Mouse (Mus musculus) neural tube, embryonic 15.5 days (tissue): ENCODE results near the gene Csrp2. TPM values are rescaled to one million over a fixed set of nuclear protein-coding genes. Genes with fewer than 3 reads are reported as not detected.

Experiments used
- ATAC-seq: fragments of 200-750 bp; cut with Nextera tagmentation; 2 replicates; pipeline ENCODE4 v1.8.0; 2017; ENCODE audit warnings: mild to moderate bottlenecking, moderate TSS enrichment, moderate library complexity; ENCODE audit not compliant: low FRiP score
- H3K27ac ChIP-seq: fragments of 300-500 bp; sonication (generic); replicated peaks from 2 replicates; pipeline ENCODE4 v1.5.1; 2015; ENCODE audit warnings: mild to moderate bottlenecking, inconsistent platforms
- H3K27me3 ChIP-seq: fragments of 300-500 bp; sonication (generic); replicated peaks from 2 replicates; pipeline ENCODE4 v1.6.1; 2015; ENCODE audit warnings: inconsistent platforms
- H3K36me3 ChIP-seq: fragments of 300-500 bp; sonication (generic); 2 replicates; pipeline ENCODE4 v1.6.1; 2015; ENCODE audit warnings: inconsistent platforms
- H3K4me1 ChIP-seq: fragments of 300-500 bp; sonication (generic); 2 replicates; pipeline ENCODE4 v1.6.1; 2015; ENCODE audit warnings: inconsistent platforms
- H3K4me2 ChIP-seq: fragments of 300-500 bp; sonication (generic); 2 replicates; pipeline ENCODE4 v1.6.1; 2015; ENCODE audit warnings: inconsistent platforms, mild to moderate bottlenecking, moderate library complexity
- H3K4me3 ChIP-seq: fragments of 300-500 bp; sonication (generic); replicated peaks from 2 replicates; pipeline ENCODE4 v1.5.1; 2015; ENCODE audit warnings: mild to moderate bottlenecking, inconsistent platforms
- H3K9ac ChIP-seq: fragments of 300-500 bp; sonication (generic); replicated peaks from 2 replicates; pipeline ENCODE4 v1.6.1; 2015; ENCODE audit warnings: mild to moderate bottlenecking, inconsistent platforms
- H3K9me3 ChIP-seq: fragments of 300-500 bp; sonication (generic); replicated peaks from 2 replicates; pipeline ENCODE4 v1.6.1; 2016; ENCODE audit warnings: inconsistent platforms
- WGBS: fragments of 180-500 bp; shearing (Covaris S2); methylation state at CpG from one replicate; pipeline ENCODE4 v1.1.7; 2015; ENCODE audit warnings: mixed read lengths; 5-methylcytosine and 5-hydroxymethylcytosine counted together
- polyA plus RNA-seq: library from polyadenylated mRNA; unstranded; fragments of >200 nt; fragmentation: Nextera tagmentation; extraction: Ambion mirVana; gene quantifications from 2 replicates; pipeline ENCODE4 v1.2.1, GENCODE M21; 2015

The Csrp2 gene
- polyA plus RNA-seq: 146 and 165 TPM in 2 replicates

GRCm38 (mm10) chr10:110919531-110920343 lies at the start of gene Csrp2:
Csrp2 (plus strand) TSS chr10:110919789.
- Histone ChIP-seq H3K4me1 (peaks cover 34% of the 10 kb centered on the region), H3K27me3 (no peaks in the 10 kb centered on the region), H3K4me3 (peak within 1 kb of the TSS; percentile 65), H3K9me3 (no peaks in the 10 kb centered on the region), H3K27ac (peak within 1 kb of the TSS; percentile 89), H3K36me3 (no peaks in the 10 kb centered on the region), H3K4me2 (peak within 1 kb of the TSS; percentile 85), H3K9ac (peak within 1 kb of the TSS; percentile 83)
- peak; percentile 93 for ATAC-seq
- WGBS: under 1% methylated on average over 67 of the region's 67 CpGs

- 88% methylated on average over 8 of the region's 8 CpGs for WGBS
- no peak overlapping the region for H3K4me3 ChIP-seq
- no peak overlapping the region for H3K4me2 ChIP-seq
- no peak overlapping the region for H3K9ac ChIP-seq
- H3K36me3 ChIP-seq: no peaks in the 10 kb centered on the region
- no peaks in the 10 kb centered on the region for H3K9me3 ChIP-seq
- H3K27ac ChIP-seq: no peak overlapping the region
- peaks cover 7% of the 10 kb centered on the region for H3K4me1 ChIP-seq
- ATAC-seq: no peak
- H3K27me3 ChIP-seq: no peaks in the 10 kb centered on the region
Measured at GRCm38 (mm10) chr10:110874853-110875252, 44.7 kb upstream of the Csrp2 start.

GRCm38 (mm10) chr10:110876956-110877355 lies 42.6 kb upstream of the Csrp2 start:
- Histone ChIP-seq H3K4me2 (no peak overlapping the region), H3K36me3 (no peaks in the 10 kb centered on the region), H3K4me1 (peaks cover 9% of the 10 kb centered on the region), H3K9me3 (no peaks in the 10 kb centered on the region), H3K27me3 (no peaks in the 10 kb centered on the region), H3K27ac (no peak overlapping the region), H3K9ac (no peak overlapping the region), H3K4me3 (no peak overlapping the region)
- WGBS: 94% methylated on average over 3 of the region's 3 CpGs
- no peak for ATAC-seq

- no peak overlapping the region for H3K9ac ChIP-seq
- WGBS: 79% methylated on average over 8 of the region's 8 CpGs
- no peak overlapping the region for H3K4me2 ChIP-seq
- no peaks in the 10 kb centered on the region for H3K36me3 ChIP-seq
- peaks cover 9% of the 10 kb centered on the region for H3K4me1 ChIP-seq
- no peaks in the 10 kb centered on the region for H3K9me3 ChIP-seq
- H3K4me3 ChIP-seq: no peak overlapping the region
- H3K27ac ChIP-seq: no peak overlapping the region
- no peaks in the 10 kb centered on the region for H3K27me3 ChIP-seq
- no peak for ATAC-seq
Measured at GRCm38 (mm10) chr10:110877851-110878250, 41.7 kb upstream of the Csrp2 start.

- H3K4me3 ChIP-seq: no peak overlapping the region
- H3K9ac ChIP-seq: no peak overlapping the region
- no peak for ATAC-seq
- H3K9me3 ChIP-seq: no peaks in the 10 kb centered on the region
- H3K27me3 ChIP-seq: no peaks in the 10 kb centered on the region
- H3K36me3 ChIP-seq: no peaks in the 10 kb centered on the region
- H3K27ac ChIP-seq: no peak overlapping the region
- no peak overlapping the region for H3K4me2 ChIP-seq
- peaks cover 9% of the 10 kb centered on the region for H3K4me1 ChIP-seq
- WGBS: 48% methylated on average over 5 of the region's 5 CpGs
Measured at GRCm38 (mm10) chr10:110878641-110879040, 40.9 kb upstream of the Csrp2 start.

- no peak overlapping the region for H3K4me2 ChIP-seq
- no peaks in the 10 kb centered on the region for H3K9me3 ChIP-seq
- H3K27me3 ChIP-seq: no peaks in the 10 kb centered on the region
- 19% methylated on average over 7 of the region's 7 CpGs for WGBS
- H3K4me3 ChIP-seq: no peak overlapping the region
- H3K27ac ChIP-seq: no peak overlapping the region
- H3K36me3 ChIP-seq: no peaks in the 10 kb centered on the region
- peaks cover 9% of the 10 kb centered on the region for H3K4me1 ChIP-seq
- H3K9ac ChIP-seq: no peak overlapping the region
- ATAC-seq: no peak
Measured at GRCm38 (mm10) chr10:110879426-110880066, 40.0 kb upstream of the Csrp2 start.

- no peak overlapping the region for H3K4me3 ChIP-seq
- no peak overlapping the region for H3K27ac ChIP-seq
- H3K9me3 ChIP-seq: no peaks in the 10 kb centered on the region
- no peak overlapping the region for H3K4me2 ChIP-seq
- no peak for ATAC-seq
- peaks cover 9% of the 10 kb centered on the region for H3K4me1 ChIP-seq
- H3K36me3 ChIP-seq: no peaks in the 10 kb centered on the region
- no peak overlapping the region for H3K9ac ChIP-seq
- no peaks in the 10 kb centered on the region for H3K27me3 ChIP-seq
- WGBS: 72% methylated on average over 7 of the region's 7 CpGs
Measured at GRCm38 (mm10) chr10:110881346-110881745, 38.2 kb upstream of the Csrp2 start.

GRCm38 (mm10) chr10:110882701-110883100 lies 36.9 kb upstream of the Csrp2 start:
- Histone ChIP-seq H3K9me3 (no peaks in the 10 kb centered on the region), H3K4me3 (no peak overlapping the region), H3K4me1 (peaks cover 9% of the 10 kb centered on the region), H3K27me3 (no peaks in the 10 kb centered on the region), H3K36me3 (no peaks in the 10 kb centered on the region), H3K27ac (no peak overlapping the region), H3K9ac (no peak overlapping the region), H3K4me2 (no peak overlapping the region)
- ATAC-seq: no peak

- Histone ChIP-seq H3K4me1 (no peaks in the 10 kb centered on the region), H3K36me3 (no peaks in the 10 kb centered on the region), H3K4me2 (no peak overlapping the region), H3K27me3 (no peaks in the 10 kb centered on the region), H3K27ac (no peak overlapping the region), H3K9me3 (no peaks in the 10 kb centered on the region), H3K9ac (no peak overlapping the region), H3K4me3 (no peak overlapping the region)
- 68% methylated on average over 7 of the region's 7 CpGs for whole genome bisulfite sequencing
- ATAC-seq: no peak
Measured at GRCm38 (mm10) chr10:110890656-110891272, 28.8 kb upstream of the Csrp2 start.

- no peak for ATAC-seq
- 82% methylated on average over 13 of the region's 13 CpGs for WGBS
Measured at GRCm38 (mm10) chr10:110899744-110900501, 19.7 kb upstream of the Csrp2 start.

GRCm38 (mm10) chr10:110903862-110904261 lies 15.7 kb upstream of the Csrp2 start:
- no peaks in the 10 kb centered on the region for H3K27me3 ChIP-seq
- H3K27ac ChIP-seq: no peak overlapping the region
- H3K4me3 ChIP-seq: no peak overlapping the region
- WGBS: 94% methylated on average over 3 of the region's 3 CpGs
- no peak for ATAC-seq
- H3K9me3 ChIP-seq: no peaks in the 10 kb centered on the region
- no peaks in the 10 kb centered on the region for H3K4me1 ChIP-seq
- no peak overlapping the region for H3K4me2 ChIP-seq
- H3K36me3 ChIP-seq: no peaks in the 10 kb centered on the region
- H3K9ac ChIP-seq: no peak overlapping the region

More at GRCm38 (mm10) chr10:110899744-110900501, 19.7 kb upstream of the Csrp2 start:
- H3K9me3 ChIP-seq: no peaks in the 10 kb centered on the region; the same call in 1 of the 2 replicates
- no peaks in the 10 kb centered on the region for H3K4me1 ChIP-seq
- no peak overlapping the region for H3K27ac ChIP-seq
- H3K4me2 ChIP-seq: no peak overlapping the region
- H3K27me3 ChIP-seq: no peaks in the 10 kb centered on the region
- H3K4me3 ChIP-seq: no peak overlapping the region
- H3K9ac ChIP-seq: no peak overlapping the region
- H3K36me3 ChIP-seq: no peaks in the 10 kb centered on the region
